Mouse (Mus musculus): ENCODE measurements around the gene Epb41l4b.

GRCm38 (mm10) chr4:57134554-57134953 lies 8.7 kb downstream of the Epb41l4b start:
- TF ChIP-seq EP300 (IDR thresholded peaks at IDR 0.05) (no peak), CTCF (IDR thresholded peaks at IDR 0.05) (no peak)

Data from lung, postnatal 0 days (tissue).